Mouse (Mus musculus): ENCODE measurements at regions not wholly inside any gene's neighbourhood (a gene's known extent, or its start where the extent isn't known, plus 50 kb on each side); places are given as distances from the start of the nearest gene placed in this dataset. TPM values are rescaled to one million over a fixed set of nuclear protein-coding genes. Genes with fewer than 3 reads are reported as not detected.

Small RNAs in the stretch of these regions (microRNA-seq; reads per million reads assigned to microRNA genes)
- gene Gm23162 (not detected), gene Gm26250 (not detected)
